Mouse (Mus musculus) heart, postnatal 25 days (tissue): ENCODE results near the gene Ino80d. TPM values are rescaled to one million over a fixed set of nuclear protein-coding genes. Genes with fewer than 3 reads are reported as not detected.

Experiments
- DNase-seq: peaks from one replicate; pipeline ENCODE4 v3.0.0; 2022; ENCODE audit warnings: low spot score
- intact Hi-C: fragments of 180-260 bp; cut with DNase I; formaldehyde crosslinking; loops from one replicate; pipeline ENCODE4 v1.15.1; 2025
- microRNA-seq: library from miRNA; unstranded; fragments of <30 nt; microRNA quantifications from one replicate; pipeline ENCODE4 v1.2.0, GENCODE M21; 2022
- total RNA-seq, 2 experiments: library from RNA; stranded (reverse); gene quantifications; 2 replicates each; pipeline ENCODE4 v1.2.3; 2021

Ino80d gene
- total RNA-seq, 2 experiments from 2014 or later, result 18.1 to 21.0 TPM

- no peak for DNase-seq
- intact Hi-C loops, result no loop called here
Observed at GRCm38 (mm10) chr1:62934752-62935329, 179.6 kb downstream of the Ino80d start.

GRCm38 (mm10) chr1:62934100-62934513 lies 180.4 kb downstream of the Ino80d start:
- intact Hi-C loops, result no loop called here
- no peak for DNase-seq

DNA sequence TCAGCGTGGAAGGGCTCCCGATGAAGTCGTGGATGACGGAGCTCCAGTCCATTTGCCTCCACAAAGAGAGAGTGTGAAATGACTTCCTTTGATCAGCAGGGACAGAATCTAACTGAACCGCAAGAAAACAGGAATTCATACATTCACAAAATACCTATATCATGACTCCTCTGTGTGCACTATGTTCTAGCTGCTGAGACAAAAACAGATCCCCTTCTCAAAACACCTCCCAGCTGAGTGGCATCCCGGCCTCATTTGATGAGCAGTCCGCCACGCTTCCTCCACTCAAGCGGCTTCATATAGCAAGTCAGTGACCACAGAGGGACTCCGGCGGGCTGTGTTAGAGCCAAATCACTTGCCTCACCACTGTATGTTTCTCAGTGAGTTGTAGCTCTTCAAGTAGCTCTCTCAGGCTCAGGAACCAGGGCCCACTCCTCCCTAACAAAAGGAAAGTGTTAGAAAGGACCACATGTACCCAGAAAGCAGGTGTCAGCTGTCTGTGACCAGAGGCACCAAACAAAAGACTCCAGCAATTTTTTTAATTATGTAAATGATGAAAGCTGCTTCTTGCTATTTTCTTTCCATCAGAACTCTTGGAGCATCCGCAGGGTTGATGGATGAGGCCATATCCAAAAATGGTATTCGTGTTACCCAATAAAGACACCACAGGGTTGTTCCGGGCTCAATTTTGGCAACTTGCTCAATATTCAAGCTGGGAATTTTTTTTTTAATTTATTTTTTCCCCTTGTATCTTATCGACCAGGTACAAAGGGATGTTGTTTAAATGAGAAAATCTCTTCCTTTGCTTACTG lies 181.0 kb downstream of the Ino80d start:
- DNase-seq, result no peak
- intact Hi-C loops, result no loop called here

DNA sequence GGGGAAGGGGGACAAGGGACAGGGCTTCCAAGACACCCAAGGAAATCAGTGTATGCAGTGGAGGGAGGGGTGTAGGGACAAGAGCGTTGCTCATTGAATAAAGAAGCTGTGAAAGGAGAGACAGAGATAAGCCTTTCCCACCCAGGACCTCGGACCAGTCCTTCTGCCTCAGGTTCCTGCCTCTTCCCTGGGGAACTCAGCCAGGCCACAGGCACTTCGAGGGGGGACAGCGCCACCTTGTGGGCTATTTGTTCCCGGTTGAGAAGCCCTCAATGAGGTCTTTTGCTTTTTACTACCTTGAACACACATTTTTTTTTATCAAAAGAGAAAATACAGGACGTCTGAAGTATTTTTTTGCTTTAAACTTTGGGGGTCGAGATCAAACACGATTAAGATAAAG lies 185.0 kb downstream of the Ino80d start:
- intact Hi-C loops, result loop anchor here (2.0 kb wide), 1 partner anchor 143 kb away; no protein-coding TSS in a partner anchor
- peak; percentile 10 for DNase-seq

DNA sequence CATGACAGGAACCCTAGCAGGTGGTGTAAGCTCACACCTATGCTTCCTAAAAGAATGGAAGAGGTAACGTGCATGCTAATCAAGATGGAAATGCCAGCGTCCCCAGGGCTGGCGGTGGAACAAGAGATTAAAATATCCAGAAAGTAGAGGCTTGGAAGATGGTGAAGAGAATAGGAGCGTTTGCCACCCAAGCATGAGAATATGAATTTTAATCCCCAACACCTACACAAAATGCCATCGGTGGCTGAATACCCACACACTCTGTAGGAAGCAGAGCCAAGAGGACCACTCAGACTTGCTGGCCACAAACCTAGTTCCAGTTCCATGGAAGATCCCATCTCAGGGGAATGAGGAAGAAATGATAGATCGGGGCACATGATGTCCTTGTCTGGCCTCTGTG lies 195.2 kb downstream of the Ino80d start:
- intact Hi-C loops, result no loop called here
- no peak for DNase-seq

GRCm38 (mm10) chr1:62916609-62917008 lies 197.9 kb downstream of the Ino80d start:
- DNase-seq, result no peak
- intact Hi-C loops, result no loop called here

DNA sequence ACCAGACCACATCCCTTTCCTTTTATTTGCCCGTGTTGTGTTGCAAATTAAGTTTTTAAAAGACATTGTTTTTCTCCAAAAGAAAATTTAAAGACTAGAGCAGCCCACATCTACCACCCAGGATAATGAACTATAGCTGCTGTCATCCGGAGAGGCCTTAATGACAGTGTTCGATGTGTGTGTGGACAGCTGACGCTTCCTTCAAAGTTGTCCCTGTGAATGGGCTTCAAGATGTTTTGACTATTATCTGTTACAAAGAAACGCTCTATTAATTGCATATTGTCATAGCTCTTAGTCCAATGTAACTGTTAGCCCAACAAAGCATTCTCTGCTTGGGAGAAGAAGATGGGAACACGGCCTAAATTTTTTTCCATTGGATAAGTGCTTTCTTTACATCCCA lies 200.0 kb downstream of the Ino80d start:
- intact Hi-C loops, result no loop called here
- no peak for DNase-seq

GRCm38 (mm10) chr1:62911426-62911825 lies 203.0 kb downstream of the Ino80d start:
- intact Hi-C loops, result no loop called here
- DNase-seq, result no peak

- intact Hi-C loops, result no loop called here
- no peak for DNase-seq
Observed at GRCm38 (mm10) chr1:62909126-62909525, 205.3 kb downstream of the Ino80d start.

DNA sequence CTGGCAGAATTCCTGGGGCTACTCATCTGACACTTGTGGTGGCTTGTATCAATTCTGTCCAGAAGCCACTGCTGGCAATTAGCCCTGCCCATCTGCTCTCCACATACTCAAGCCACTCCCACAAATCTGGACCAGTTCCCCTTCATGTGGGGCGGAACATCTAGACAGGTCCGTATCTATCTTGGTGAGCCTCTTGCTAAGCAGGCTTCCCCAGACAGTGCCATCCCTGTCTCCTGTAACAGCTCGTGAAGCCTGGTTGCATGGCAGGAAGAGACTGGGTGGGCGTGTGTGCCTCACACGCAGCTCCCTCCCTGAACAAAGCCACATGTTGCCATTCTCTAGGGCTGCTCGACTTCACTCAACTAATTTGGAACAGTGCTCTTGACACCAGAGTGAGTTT lies 206.0 kb downstream of the Ino80d start:
- no peak for DNase-seq
- intact Hi-C loops, result no loop called here

Small RNA genes within 50 kb of the gene (microRNA-seq; reads per million reads assigned to microRNA genes)
- gene Gm24557 (not detected), gene Gm44468 (not detected)

Other genes starting within 250 kb of the Ino80d start
- 100 to 1,000 TPM; 356 to 385 TPM for gene Eef1b2, start 62.2 kb upstream of the Ino80d start, total RNA-seq
- 100 to 1,000 TPM; 830 to 856 TPM for gene Ndufs1, start 62.2 kb upstream of the Ino80d start, total RNA-seq
- under 1 TPM; 0.31 to 0.49 TPM for gene Gpr1, start 99.9 kb upstream of the Ino80d start, total RNA-seq
- under 1 TPM; 0.39 to 0.49 TPM for gene Zdbf2, start 158.6 kb upstream of the Ino80d start, total RNA-seq